Mouse (Mus musculus): ENCODE measurements around the gene Fgf9. TPM values are rescaled to one million over a fixed set of nuclear protein-coding genes. Genes with fewer than 3 reads are reported as not detected.

Gene Fgf9
- polyA plus RNA-seq, 1 experiment from 2014 or later: 2.8 TPM

GRCm38 (mm10) chr14:58101298-58101697 lies 31.0 kb downstream of the Fgf9 start:
- 7% methylated on average over 6 of the region's 6 CpGs for WGBS

GRCm38 (mm10) chr14:58104266-58104665 lies 33.9 kb downstream of the Fgf9 start:
- Histone ChIP-seq H3K27ac (no peak overlapping the region), H3K9me3 (no peaks in the 10 kb centered on the region), H3K4me1 (no peaks in the 10 kb centered on the region; the same call in 1 of the 2 replicates), H3K36me3 (replicated peaks) (no peaks in the 10 kb centered on the region), H3K27me3 (no peaks in the 10 kb centered on the region), H3K4me2 (no peak overlapping the region), H3K4me3 (replicated peaks) (no peak overlapping the region), H3K9ac (no peak overlapping the region)
- no peak for ATAC-seq (ENCODE audit: low FRiP score)
- 71% methylated on average over 8 of the region's 8 CpGs for whole genome bisulfite sequencing

More at GRCm38 (mm10) chr14:58101298-58101697, 31.0 kb downstream of the Fgf9 start:
- H3K36me3 ChIP-seq (replicated peaks): no peaks in the 10 kb centered on the region
- H3K4me3 ChIP-seq (replicated peaks): no peak overlapping the region
- ATAC-seq (ENCODE audit: low FRiP score): no peak
- H3K27me3 ChIP-seq: no peaks in the 10 kb centered on the region
- no peaks in the 10 kb centered on the region for H3K9me3 ChIP-seq
- H3K27ac ChIP-seq: no peak overlapping the region
- H3K4me2 ChIP-seq: no peak overlapping the region
- H3K9ac ChIP-seq: no peak overlapping the region
- no peaks in the 10 kb centered on the region; the same call in 1 of the 2 replicates for H3K4me1 ChIP-seq

- no peaks in the 10 kb centered on the region for H3K27me3 ChIP-seq
- no peak for ATAC-seq (ENCODE audit: low FRiP score)
- WGBS: 88% methylated on average over 5 of the region's 5 CpGs
Observed at GRCm38 (mm10) chr14:58105596-58105995, 35.2 kb downstream of the Fgf9 start.

GRCm38 (mm10) chr14:58109601-58110000 lies 39.3 kb downstream of the Fgf9 start:
- WGBS: 91% methylated on average over 9 of the region's 9 CpGs
- peaks cover 4% of the 10 kb centered on the region; the same call in 1 of the 2 replicates for H3K4me1 ChIP-seq

More at GRCm38 (mm10) chr14:58105596-58105995, 35.2 kb downstream of the Fgf9 start:
- H3K9ac ChIP-seq: no peak overlapping the region
- H3K4me3 ChIP-seq (replicated peaks): no peak overlapping the region
- no peaks in the 10 kb centered on the region for H3K9me3 ChIP-seq
- H3K4me2 ChIP-seq: no peak overlapping the region
- no peaks in the 10 kb centered on the region; the same call in 1 of the 2 replicates for H3K4me1 ChIP-seq
- H3K36me3 ChIP-seq (replicated peaks): no peaks in the 10 kb centered on the region
- no peak overlapping the region for H3K27ac ChIP-seq

GRCm38 (mm10) chr14:58111562-58111961 lies 41.2 kb downstream of the Fgf9 start:
- Histone ChIP-seq H3K9ac (no peak overlapping the region), H3K36me3 (replicated peaks) (no peaks in the 10 kb centered on the region), H3K4me2 (no peak overlapping the region), H3K27me3 (no peaks in the 10 kb centered on the region), H3K27ac (no peak overlapping the region), H3K9me3 (no peaks in the 10 kb centered on the region), H3K4me3 (replicated peaks) (no peak overlapping the region), H3K4me1 (peaks cover 4% of the 10 kb centered on the region; the same call in 1 of the 2 replicates)
- 90% methylated on average over 10 of the region's 10 CpGs for whole genome bisulfite sequencing
- ATAC-seq (ENCODE audit: low FRiP score): no peak

More at GRCm38 (mm10) chr14:58109601-58110000, 39.3 kb downstream of the Fgf9 start:
- H3K4me2 ChIP-seq: no peak overlapping the region
- ATAC-seq (ENCODE audit: low FRiP score): no peak
- H3K9me3 ChIP-seq: no peaks in the 10 kb centered on the region
- H3K9ac ChIP-seq: no peak overlapping the region
- no peak overlapping the region for H3K27ac ChIP-seq
- H3K36me3 ChIP-seq (replicated peaks): no peaks in the 10 kb centered on the region
- no peak overlapping the region for H3K4me3 ChIP-seq (replicated peaks)
- H3K27me3 ChIP-seq: no peaks in the 10 kb centered on the region

- no peak overlapping the region for H3K9ac ChIP-seq
- WGBS: 77% methylated on average over 3 of the region's 3 CpGs
- H3K36me3 ChIP-seq (replicated peaks): no peaks in the 10 kb centered on the region
- no peaks in the 10 kb centered on the region for H3K9me3 ChIP-seq
- no peaks in the 10 kb centered on the region for H3K27me3 ChIP-seq
- no peak overlapping the region for H3K4me2 ChIP-seq
- H3K4me3 ChIP-seq (replicated peaks): no peak overlapping the region
- no peak overlapping the region for H3K27ac ChIP-seq
- no peak for ATAC-seq (ENCODE audit: low FRiP score)
- peaks cover 4% of the 10 kb centered on the region; the same call in 1 of the 2 replicates for H3K4me1 ChIP-seq
Observed at GRCm38 (mm10) chr14:58112341-58112740, 42.0 kb downstream of the Fgf9 start.

- Histone ChIP-seq H3K4me1 (peaks cover 4% of the 10 kb centered on the region; the same call in 1 of the 2 replicates), H3K27ac (no peak overlapping the region), H3K36me3 (replicated peaks) (no peaks in the 10 kb centered on the region), H3K4me2 (no peak overlapping the region), H3K4me3 (replicated peaks) (no peak overlapping the region), H3K27me3 (no peaks in the 10 kb centered on the region), H3K9me3 (no peaks in the 10 kb centered on the region), H3K9ac (no peak overlapping the region)
- 79% methylated on average over 6 of the region's 6 CpGs for WGBS
- no peak for ATAC-seq (ENCODE audit: low FRiP score)
Observed at GRCm38 (mm10) chr14:58113180-58113579, 42.8 kb downstream of the Fgf9 start.

GRCm38 (mm10) chr14:58114146-58114545 lies 43.8 kb downstream of the Fgf9 start:
- no peak overlapping the region for H3K4me3 ChIP-seq (replicated peaks)
- no peaks in the 10 kb centered on the region for H3K36me3 ChIP-seq (replicated peaks)
- ATAC-seq (ENCODE audit: low FRiP score): no peak
- no peaks in the 10 kb centered on the region for H3K9me3 ChIP-seq
- no peak overlapping the region for H3K27ac ChIP-seq
- H3K4me1 ChIP-seq: peaks cover 4% of the 10 kb centered on the region; the same call in 1 of the 2 replicates
- no peak overlapping the region for H3K4me2 ChIP-seq
- WGBS: 92% methylated on average over 2 of the region's 2 CpGs
- H3K9ac ChIP-seq: no peak overlapping the region
- H3K27me3 ChIP-seq: no peaks in the 10 kb centered on the region

GRCm38 (mm10) chr14:58124625-58125024 lies 54.3 kb downstream of the Fgf9 start:
- Histone ChIP-seq H3K4me1 (no peaks in the 10 kb centered on the region), H3K9ac (no peak overlapping the region), H3K4me3 (replicated peaks) (no peak overlapping the region), H3K27ac (no peak overlapping the region), H3K27me3 (no peaks in the 10 kb centered on the region), H3K9me3 (no peaks in the 10 kb centered on the region), H3K4me2 (no peak overlapping the region), H3K36me3 (replicated peaks) (no peaks in the 10 kb centered on the region)
- no peak for ATAC-seq (ENCODE audit: low FRiP score)

GRCm38 (mm10) chr14:58126508-58126907 lies 56.2 kb downstream of the Fgf9 start:
- no peak overlapping the region for H3K4me3 ChIP-seq (replicated peaks)
- WGBS: 92% methylated on average over 10 of the region's 10 CpGs
- ATAC-seq (ENCODE audit: low FRiP score): no peak
- H3K9ac ChIP-seq: no peak overlapping the region
- no peak overlapping the region for H3K4me2 ChIP-seq
- H3K36me3 ChIP-seq (replicated peaks): no peaks in the 10 kb centered on the region
- no peaks in the 10 kb centered on the region for H3K27me3 ChIP-seq
- H3K27ac ChIP-seq: no peak overlapping the region
- H3K4me1 ChIP-seq: no peaks in the 10 kb centered on the region
- H3K9me3 ChIP-seq: no peaks in the 10 kb centered on the region

- ATAC-seq (ENCODE audit: low FRiP score): no peak
- Histone ChIP-seq H3K27me3 (no peaks in the 10 kb centered on the region), H3K4me2 (no peak overlapping the region), H3K4me1 (no peaks in the 10 kb centered on the region), H3K27ac (no peak overlapping the region), H3K9ac (no peak overlapping the region), H3K9me3 (no peaks in the 10 kb centered on the region), H3K36me3 (replicated peaks) (no peaks in the 10 kb centered on the region), H3K4me3 (replicated peaks) (no peak overlapping the region)
- 88% methylated on average over 1 of the region's 1 CpGs for WGBS
Observed at GRCm38 (mm10) chr14:58139506-58140055, 69.2 kb downstream of the Fgf9 start.

GRCm38 (mm10) chr14:58149637-58150470 lies 79.5 kb downstream of the Fgf9 start:
- Histone ChIP-seq H3K4me1 (peaks cover 13% of the 10 kb centered on the region), H3K36me3 (replicated peaks) (no peaks in the 10 kb centered on the region), H3K9me3 (no peaks in the 10 kb centered on the region), H3K27ac (no peak overlapping the region), H3K9ac (no peak overlapping the region), H3K27me3 (peaks cover 4% of the 10 kb centered on the region; the same call in 1 of the 2 replicates), H3K4me3 (replicated peaks) (0 out of 2 replicates have a peak overlapping the region, but pooled peaks have one; percentile 3), H3K4me2 (peak overlapping the region; percentile 43)
- WGBS: 57% methylated on average over 23 of the region's 23 CpGs
- no peak for ATAC-seq (ENCODE audit: low FRiP score)
